ENCODE assay signal across 10 mouse cellular contexts in the genomic region with DNA sequence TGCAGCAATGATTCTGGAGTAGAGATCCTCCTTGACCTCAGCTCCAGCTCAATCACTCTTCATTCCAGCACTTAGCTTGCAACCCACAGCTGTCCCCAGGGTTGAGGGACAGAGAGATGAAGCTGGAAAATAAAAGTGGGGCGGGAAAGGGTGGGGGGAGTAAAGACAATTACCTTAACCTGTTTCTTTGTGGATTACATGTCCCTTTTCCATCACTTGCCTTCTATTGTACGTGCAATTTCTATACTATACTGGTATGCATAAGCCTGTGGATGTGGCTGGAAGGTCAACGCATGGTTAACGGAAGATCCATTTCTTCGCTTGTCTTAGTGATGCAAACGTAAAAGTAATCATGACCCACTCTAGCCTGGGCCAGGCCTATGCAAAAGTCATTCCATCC. TPM values are rescaled to one million over a fixed set of nuclear protein-coding genes. Genes with fewer than 3 reads are reported as not detected.
DNase-seq lines count a peak whose midpoint lies in the region; ATAC-seq lines count a peak whose summit lies in the region.
"Had no signal": no experiment of that assay in that cellular context is flagged by ENCODE, and none has a peak within 500 bp of the region (broad histone marks: within the 10 kb centered on the region; RNA-seq: fewer than 3 reads in every experiment).

Hcrtr2 (minus strand) TSS at position 101 of the 400 bp plus-strand sequence.

- peak within 1 kb of the TSS; percentile 57 for H3K4me3 ChIP-seq in heart, embryonic 16.5 days (ENCODE audit: low read length)
- peak within 1 kb of the TSS; percentile 45 for H3K4me3 ChIP-seq in embryonic facial prominence, embryonic 12.5 days
- peak within 1 kb of the TSS; percentile 53 for H3K4me3 ChIP-seq in hindbrain, embryonic 16.5 days (ENCODE audit: low read length)
- peak within 1 kb of the TSS; percentile 53 for H3K4me3 ChIP-seq in midbrain, embryonic 13.5 days (replicated peaks)

- H3K4me1 ChIP-seq in heart, embryonic 16.5 days (ENCODE audit: control insufficient read depth, insufficient read depth, low read length), result peaks cover 5% of the 10 kb centered on the region; the same call in 1 of the 2 replicates
- peaks cover 9% of the 10 kb centered on the region; the same call in 1 of the 2 replicates for H3K4me1 ChIP-seq in embryonic facial prominence, embryonic 12.5 days
- H3K4me1 ChIP-seq in hindbrain, embryonic 16.5 days (ENCODE audit: control insufficient read depth, insufficient read depth, low read depth, low read length), result no peaks in the 10 kb centered on the region
- peaks cover 15% of the 10 kb centered on the region for H3K4me1 ChIP-seq in midbrain, embryonic 13.5 days (replicated peaks)

- peak within 1 kb of the TSS; percentile 54 for H3K9ac ChIP-seq in heart, embryonic 16.5 days (ENCODE audit: low read length)
- peak within 1 kb of the TSS; percentile 38; the same call in 1 of the 2 replicates for H3K9ac ChIP-seq in embryonic facial prominence, embryonic 12.5 days
- peak within 1 kb of the TSS; percentile 65 for H3K9ac ChIP-seq in hindbrain, embryonic 16.5 days (ENCODE audit: low read depth, low read length)
- peak within 1 kb of the TSS; percentile 56 for H3K9ac ChIP-seq in midbrain, embryonic 13.5 days (replicated peaks)

- no peak for DNase-seq in heart, adult 11 months
- no peak for DNase-seq in frontal cortex, postnatal 14 days (ENCODE audit: low spot score in 2 of 2)
- DNase-seq in MN1 (ENCODE audit: low spot score), result no peak
- no peak for DNase-seq in gastrocnemius, postnatal 10 days
- DNase-seq: kidney, adult 18-20 months had no signal

- H3K27me3 ChIP-seq in heart, embryonic 16.5 days (ENCODE audit: control insufficient read depth, insufficient read depth, low read length), result peaks cover 15% of the 10 kb centered on the region
- peaks cover 15% of the 10 kb centered on the region for H3K27me3 ChIP-seq in embryonic facial prominence, embryonic 12.5 days
- no peaks in the 10 kb centered on the region for H3K27me3 ChIP-seq in hindbrain, embryonic 16.5 days (replicated peaks; ENCODE audit: control insufficient read depth, insufficient read depth, low read length)
- H3K27me3 ChIP-seq in midbrain, embryonic 13.5 days, result peaks cover 14% of the 10 kb centered on the region

- no peak within 1 kb of the TSS for H3K27ac ChIP-seq in heart, embryonic 16.5 days (ENCODE audit: low read length)
- no peak within 1 kb of the TSS for H3K27ac ChIP-seq in embryonic facial prominence, embryonic 12.5 days
- peak within 1 kb of the TSS; percentile 49 for H3K27ac ChIP-seq in hindbrain, embryonic 16.5 days (ENCODE audit: low read depth, low read length)
- no peak within 1 kb of the TSS for H3K27ac ChIP-seq in midbrain, embryonic 13.5 days

- no peaks in the 10 kb centered on the region for H3K9me3 ChIP-seq in heart, embryonic 16.5 days (replicated peaks; ENCODE audit: control insufficient read depth, low read length)
- no peaks in the 10 kb centered on the region for H3K9me3 ChIP-seq in embryonic facial prominence, embryonic 12.5 days
- H3K9me3 ChIP-seq in hindbrain, embryonic 16.5 days (ENCODE audit: control insufficient read depth, low read length), result no peaks in the 10 kb centered on the region
- H3K9me3 ChIP-seq in midbrain, embryonic 13.5 days, result no peaks in the 10 kb centered on the region

- peak within 1 kb of the TSS; percentile 96 for H3K4me2 ChIP-seq in heart, embryonic 16.5 days (ENCODE audit: low read depth, low read length)
- peak within 1 kb of the TSS; percentile 84 for H3K4me2 ChIP-seq in embryonic facial prominence, embryonic 12.5 days (replicated peaks)
- H3K4me2 ChIP-seq in hindbrain, embryonic 16.5 days (ENCODE audit: low read length), result peak within 1 kb of the TSS; percentile 78
- H3K4me2 ChIP-seq in midbrain, embryonic 13.5 days (replicated peaks), result peak within 1 kb of the TSS; percentile 83

- WGBS in heart, embryonic 16.5 days, result 85% methylated on average over 6 of the region's 6 CpGs
- WGBS in embryonic facial prominence, embryonic 12.5 days, result 75% methylated on average over 6 of the region's 6 CpGs
- WGBS in hindbrain, embryonic 16.5 days, result 63% methylated on average over 6 of the region's 6 CpGs
- 74% methylated on average over 6 of the region's 6 CpGs for WGBS in midbrain, embryonic 13.5 days

- no peak for ATAC-seq in heart, embryonic 16.5 days (replicated peaks; ENCODE audit: extremely low read depth, insufficient read depth, low FRiP score)
- ATAC-seq in embryonic facial prominence, embryonic 12.5 days (ENCODE audit: insufficient number of reproducible peaks, insufficient read depth, low FRiP score, low TSS enrichment), result no peak
- no peak for ATAC-seq in hindbrain, embryonic 16.5 days
- peak; percentile 42 for ATAC-seq in midbrain, embryonic 13.5 days

- no peaks in the 10 kb centered on the region for H3K36me3 ChIP-seq in heart, embryonic 16.5 days (ENCODE audit: control insufficient read depth, insufficient read depth)
- H3K36me3 ChIP-seq in embryonic facial prominence, embryonic 12.5 days, result no peaks in the 10 kb centered on the region
- H3K36me3 ChIP-seq in hindbrain, embryonic 16.5 days (ENCODE audit: control insufficient read depth, insufficient read depth, low read length), result no peaks in the 10 kb centered on the region
- no peaks in the 10 kb centered on the region for H3K36me3 ChIP-seq in midbrain, embryonic 13.5 days

RNA-seq across cellular contexts. Expression of gene Hcrtr2, which starts in this region (rescaled TPM):
- polyA plus RNA-seq in heart, embryonic 16.5 days (2015; fragmentation: Nextera tagmentation; extraction: Ambion mirVana), result not detected in 2 replicates
- 1.3 and 1.9 TPM in 2 replicates for polyA plus RNA-seq in embryonic facial prominence, embryonic 12.5 days (2016; fragmentation: Nextera tagmentation; extraction: Ambion mirVana)
- 9.8 and 11.3 TPM in 2 replicates for polyA plus RNA-seq in hindbrain, embryonic 16.5 days (2015; fragmentation: Nextera tagmentation; extraction: Ambion mirVana)
- 4.1 and 6.0 TPM in 2 replicates for polyA plus RNA-seq in midbrain, embryonic 13.5 days (2015; fragmentation: Nextera tagmentation; extraction: Ambion mirVana)
- total RNA-seq in gastrocnemius, postnatal 10 days (2021), result not detected
- polyA plus RNA-seq: thymus, postnatal 0 days had no signal
